Mouse (Mus musculus) midbrain, embryonic 10.5 days (tissue): ENCODE data around the gene Gm7735. TPM values are rescaled to one million over a fixed set of nuclear protein-coding genes. Genes with fewer than 3 reads are reported as not detected.
"Not testable (repeated sequence)": the region's sequence is repeated elsewhere in the genome, so short reads cannot be mapped to it uniquely, and the experiment has no call there.

Experiments used
- DNase-seq: peaks from one replicate; pipeline ENCODE4 v3.0.0-alpha.2; 2017; ENCODE audit warnings: low spot score
- H3K27ac ChIP-seq: fragments of 300-500 bp; sonication (generic); replicated peaks from 2 replicates; pipeline ENCODE4 v1.5.1; 2016; ENCODE audit warnings: mild to moderate bottlenecking
- H3K27me3 ChIP-seq: fragments of 300-500 bp; sonication (generic); 2 replicates; pipeline ENCODE4 v1.6.1; 2016; ENCODE audit warnings: low read depth, mild to moderate bottlenecking; ENCODE audit not compliant: poor library complexity, severe bottlenecking
- H3K36me3 ChIP-seq: fragments of 300-500 bp; sonication (generic); 2 replicates; pipeline ENCODE4 v1.6.1; 2016; ENCODE audit warnings: mild to moderate bottlenecking, moderate library complexity
- H3K4me1 ChIP-seq: fragments of 300-500 bp; sonication (generic); 2 replicates; pipeline ENCODE4 v1.6.1; 2016
- H3K4me3 ChIP-seq: fragments of 300-500 bp; sonication (generic); 2 replicates; pipeline ENCODE4 v1.5.1; 2016; ENCODE audit warnings: mild to moderate bottlenecking, moderate library complexity
- H3K9me3 ChIP-seq: fragments of 300-500 bp; sonication (generic); replicated peaks from 2 replicates; pipeline ENCODE4 v1.6.1; 2016; ENCODE audit warnings: mild to moderate bottlenecking
- WGBS: fragments of 180-500 bp; shearing (Covaris S2); methylation state at CpG from one replicate; pipeline ENCODE4 v1.1.7; 2016; 5-methylcytosine and 5-hydroxymethylcytosine counted together
- polyA plus RNA-seq: library from polyadenylated mRNA; unstranded; fragments of >200 nt; fragmentation: Nextera tagmentation; extraction: Ambion mirVana; gene quantifications from 2 replicates; pipeline ENCODE4 v1.2.1, GENCODE M21; 2016

The Gm7735 gene
- not detected in 2 replicates for polyA plus RNA-seq

DNA sequence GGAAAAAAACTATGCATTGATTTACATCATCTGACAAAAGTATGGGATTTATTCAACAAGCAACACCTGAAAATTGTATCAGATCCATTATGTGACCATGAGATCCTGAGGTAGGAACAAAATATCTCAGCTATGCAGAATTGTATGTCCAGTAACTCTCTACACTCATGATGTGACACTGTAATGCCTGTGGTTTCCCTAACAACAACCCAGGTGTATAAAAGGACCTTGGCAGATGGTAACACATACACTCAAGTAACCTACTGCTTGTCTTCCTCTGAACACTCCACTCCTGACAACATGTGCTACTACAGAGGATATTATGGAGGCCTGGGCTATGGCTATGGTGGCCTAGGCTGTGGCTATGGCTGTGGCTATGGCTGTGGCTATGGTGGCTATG, at the start of gene Gm7735:
TSS of gene Gm7735 (plus strand) at position 301 of the 400 bp plus-strand sequence.
- H3K36me3 ChIP-seq, H3K27ac ChIP-seq, H3K4me3 ChIP-seq, H3K27me3 ChIP-seq, H3K4me1 ChIP-seq, DNase-seq, H3K9me3 ChIP-seq: not testable (repeated sequence)

DNA sequence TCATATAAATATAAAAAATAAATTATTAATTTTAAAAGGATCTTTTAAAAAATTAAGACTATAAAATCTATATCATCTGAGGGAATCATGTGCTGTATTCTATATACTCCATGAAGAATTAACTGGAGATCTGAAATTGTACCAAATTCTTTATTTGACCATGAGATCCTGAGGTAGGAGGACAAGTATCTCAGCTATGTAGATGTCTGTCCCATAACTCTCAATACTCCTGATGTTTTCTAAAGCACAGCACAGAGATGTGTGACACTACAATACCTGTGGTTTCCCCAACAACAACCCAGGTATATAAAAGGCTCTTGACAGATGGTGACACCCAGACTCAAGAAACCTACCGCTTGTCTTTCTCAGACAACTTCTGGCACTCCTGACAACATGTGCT, 28.7 kb upstream of the Gm7735 start, which contains the start of gene Gm6358:
TSS of gene Gm6358 (plus strand) at position 301 of the 400 bp plus-strand sequence.
- 97% methylated on average over 1 of the region's 1 CpGs for WGBS
- no peak within 1 kb of the TSS for H3K27ac ChIP-seq
- H3K36me3 ChIP-seq, result no peaks in the 10 kb centered on the region
- no peaks in the 10 kb centered on the region for H3K27me3 ChIP-seq
- no peak for DNase-seq
- no peaks in the 10 kb centered on the region for H3K4me1 ChIP-seq
- H3K4me3 ChIP-seq, result no peak within 1 kb of the TSS
- H3K9me3 ChIP-seq, result no peaks in the 10 kb centered on the region

DNA sequence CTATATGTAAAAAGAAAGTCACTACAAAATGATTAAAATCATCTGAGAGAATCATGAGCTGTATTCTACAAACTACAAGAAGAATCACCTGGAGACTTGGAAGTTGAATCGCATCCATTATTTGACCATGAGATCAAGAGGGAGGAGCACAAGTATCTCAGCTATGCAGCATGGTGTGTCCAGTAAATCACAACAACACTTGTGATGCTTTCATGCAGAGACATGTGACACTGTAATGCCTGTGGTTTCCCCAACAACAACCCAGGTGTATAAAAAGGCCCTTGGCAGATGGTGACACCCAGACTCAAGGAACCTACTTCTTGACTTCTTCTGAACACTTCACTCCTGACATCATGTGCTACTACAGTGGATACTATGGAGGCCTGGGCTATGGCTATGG, 18.5 kb upstream of the Gm7735 start, which contains the start of gene Gm10061:
TSS of gene Gm10061 (plus strand) at position 301 of the 400 bp plus-strand sequence.
- Histone ChIP-seq H3K4me1 (no peaks in the 10 kb centered on the region), H3K9me3 (no peaks in the 10 kb centered on the region), H3K4me3 (no peak within 1 kb of the TSS), H3K27me3 (no peaks in the 10 kb centered on the region), H3K36me3 (no peaks in the 10 kb centered on the region), H3K27ac (no peak within 1 kb of the TSS)
- WGBS, result 91% methylated on average over 1 of the region's 1 CpGs
- DNase-seq, result no peak

DNA sequence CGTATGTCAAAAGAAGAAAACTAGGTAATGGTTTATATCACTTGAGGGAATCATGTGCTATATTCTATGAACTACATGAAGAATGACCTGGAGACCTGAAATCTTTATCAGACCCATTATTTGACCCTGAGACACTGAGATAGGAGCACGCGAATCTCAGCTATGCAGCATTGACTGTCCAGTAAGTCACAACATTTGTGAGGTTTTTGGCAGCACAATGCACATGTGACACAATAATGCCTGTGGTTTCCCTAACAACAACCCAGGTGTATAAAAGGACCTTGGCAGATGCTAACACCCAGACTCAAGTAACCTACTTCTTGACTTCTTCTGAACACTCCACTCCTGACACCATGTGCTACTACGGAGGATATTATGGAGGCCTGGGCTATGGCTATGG, 11.6 kb upstream of the Gm7735 start, which contains the start of gene Gm9789:
TSS of gene Gm9789 (plus strand) at position 301 of the 400 bp plus-strand sequence.
- 88% methylated on average over 4 of the region's 4 CpGs for WGBS

DNA sequence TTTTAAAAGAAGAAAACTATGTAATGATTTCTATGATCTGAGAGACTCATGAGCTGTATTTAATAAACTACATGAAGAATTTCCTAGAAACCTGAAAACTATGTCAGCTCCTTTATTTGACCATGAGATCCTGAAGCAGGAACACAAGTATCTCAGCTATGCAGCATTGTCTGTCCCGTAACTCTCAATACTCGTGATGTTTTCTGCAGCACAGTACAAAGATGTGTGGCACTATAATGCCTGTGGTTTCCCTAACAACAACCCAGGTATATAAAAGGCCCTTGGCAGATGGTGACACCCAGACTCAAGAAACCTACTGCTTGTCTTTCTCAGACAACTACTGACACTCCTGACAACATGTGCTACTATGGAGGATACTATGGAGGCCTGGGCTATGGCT, 5.1 kb downstream of the Gm7735 start, which contains the start of gene 1110057P08Rik:
TSS of gene 1110057P08Rik (plus strand) at position 301 of the 400 bp plus-strand sequence.
- Histone ChIP-seq H3K4me1 (no peaks in the 10 kb centered on the region), H3K27me3 (no peaks in the 10 kb centered on the region), H3K36me3 (no peaks in the 10 kb centered on the region), H3K27ac (no peak within 1 kb of the TSS), H3K9me3 (no peaks in the 10 kb centered on the region), H3K4me3 (no peak within 1 kb of the TSS)
- DNase-seq, result no peak
- WGBS, result 84% methylated on average over 2 of the region's 2 CpGs

More for the DNA sequence above, 11.6 kb upstream of the Gm7735 start, which contains the start of gene Gm9789:
- H3K9me3 ChIP-seq, result no peaks in the 10 kb centered on the region
- no peaks in the 10 kb centered on the region for H3K4me1 ChIP-seq
- no peak within 1 kb of the TSS for H3K4me3 ChIP-seq
- H3K27ac ChIP-seq, result no peak within 1 kb of the TSS
- no peaks in the 10 kb centered on the region for H3K36me3 ChIP-seq
- DNase-seq, result no peak
- no peaks in the 10 kb centered on the region for H3K27me3 ChIP-seq

DNA sequence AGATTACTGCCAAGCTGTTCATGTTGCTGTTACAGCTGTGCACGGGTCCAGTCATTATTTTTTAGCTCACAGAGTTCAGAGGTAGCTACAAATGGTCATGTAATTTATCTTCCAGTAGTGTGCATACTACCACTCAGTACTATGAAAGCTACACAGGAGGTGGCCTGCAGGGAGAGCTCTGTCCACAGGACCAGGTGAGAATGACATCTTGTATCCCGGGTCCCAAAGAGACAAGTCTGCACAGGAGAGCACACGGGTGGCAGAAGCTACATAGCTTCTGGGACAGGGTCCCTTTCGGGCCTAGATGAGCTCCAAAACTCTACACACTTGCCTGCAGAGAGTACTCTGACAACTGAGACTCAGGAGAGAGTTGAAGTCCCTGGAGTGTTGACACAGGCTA, 19.3 kb downstream of the Gm7735 start:
- H3K27ac ChIP-seq, result no peak overlapping the region
- H3K9me3 ChIP-seq, result no peaks in the 10 kb centered on the region
- no peaks in the 10 kb centered on the region for H3K4me1 ChIP-seq
- H3K27me3 ChIP-seq, result no peaks in the 10 kb centered on the region
- 88% methylated on average over 4 of the region's 4 CpGs for WGBS
- no peak overlapping the region for H3K4me3 ChIP-seq
- no peaks in the 10 kb centered on the region for H3K36me3 ChIP-seq
- no peak for DNase-seq

DNA sequence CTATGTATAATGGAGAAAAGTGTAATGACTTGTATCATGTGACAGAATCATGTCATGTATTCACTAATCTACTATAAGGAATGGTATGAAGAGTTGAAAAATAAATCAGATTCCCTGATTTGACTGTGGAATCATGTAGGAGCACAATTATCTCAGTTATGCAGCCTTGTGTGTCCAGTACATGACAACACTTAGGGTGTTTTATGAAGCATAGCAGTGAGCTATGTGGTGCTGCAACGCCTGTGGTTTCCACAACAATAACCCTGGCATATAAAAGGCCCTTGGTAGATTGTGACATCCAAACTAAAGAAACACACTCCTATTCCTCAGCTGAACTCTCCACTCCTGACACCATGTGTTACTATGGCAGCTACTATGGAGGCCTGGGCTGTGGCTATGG, 36.3 kb downstream of the Gm7735 start, which contains the start of gene Krtap20-2:
TSS of gene Krtap20-2 (plus strand) at position 301 of the 400 bp plus-strand sequence.
- no peak for DNase-seq

More for the DNA sequence above, 36.3 kb downstream of the Gm7735 start, which contains the start of gene Krtap20-2:
- H3K4me1 ChIP-seq, result no peaks in the 10 kb centered on the region
- no peaks in the 10 kb centered on the region for H3K27me3 ChIP-seq
- no peak within 1 kb of the TSS for H3K27ac ChIP-seq
- 78% methylated on average over 1 of the region's 1 CpGs for WGBS
- H3K36me3 ChIP-seq, result no peaks in the 10 kb centered on the region
- H3K4me3 ChIP-seq, result no peak within 1 kb of the TSS
- no peaks in the 10 kb centered on the region for H3K9me3 ChIP-seq

Other genes with a start within 250 kb of the Gm7735 start
- not detected in 2 replicates for gene Krtap19-9b, start 237.2 kb upstream of the Gm7735 start, polyA plus RNA-seq
- not detected in 2 replicates for gene Krtap16-3, start 206.6 kb upstream of the Gm7735 start, polyA plus RNA-seq
- gene Krtap22-2, start 158.7 kb upstream of the Gm7735 start, polyA plus RNA-seq, result not detected in 2 replicates
- gene Gm10229, start 154.2 kb upstream of the Gm7735 start, polyA plus RNA-seq, result not detected in 2 replicates
- not detected in 2 replicates for gene Krtap6-1, start 137.8 kb upstream of the Gm7735 start, polyA plus RNA-seq
- not detected in 2 replicates for gene Gm10228, start 128.0 kb upstream of the Gm7735 start, polyA plus RNA-seq
- gene Krtap6-5, start 121.6 kb upstream of the Gm7735 start, polyA plus RNA-seq, result not detected in 2 replicates
- not detected in 2 replicates for gene 1110025L11Rik, start 105.5 kb upstream of the Gm7735 start, polyA plus RNA-seq
- gene Krtap6-3, start 85.5 kb upstream of the Gm7735 start, polyA plus RNA-seq, result not detected in 2 replicates
- gene Gm6358, start 28.6 kb upstream of the Gm7735 start, polyA plus RNA-seq, result not detected in 2 replicates
- gene Gm10061, start 18.4 kb upstream of the Gm7735 start, polyA plus RNA-seq, result not detected in 2 replicates
- gene Gm9789, start 11.5 kb upstream of the Gm7735 start, polyA plus RNA-seq, result not detected in 2 replicates
- gene 1110057P08Rik, start 5.2 kb downstream of the Gm7735 start, polyA plus RNA-seq, result not detected in 2 replicates
- not detected in 2 replicates for gene Krtap20-2, start 36.4 kb downstream of the Gm7735 start, polyA plus RNA-seq
- not detected in 2 replicates for gene Krtap21-1, start 234.4 kb downstream of the Gm7735 start, polyA plus RNA-seq